Mouse (Mus musculus) heart, adult 18-20 months (tissue): Measurements from ENCODE around the gene Rfx2. TPM values are rescaled to one million over a fixed set of nuclear protein-coding genes. Genes with fewer than 3 reads are reported as not detected.

Experiments
- DNase-seq, 2 experiments: peaks; one replicate each; pipeline ENCODE4 v3.0.0; 2021 to 2022; ENCODE audit warnings: mixed read lengths in 1 of 2
- total RNA-seq, 2 experiments: library from RNA; stranded (reverse); gene quantifications; 2 replicates each; pipeline ENCODE4 v1.2.3; 2021

Gene Rfx2
- total RNA-seq, 2 experiments from 2014 or later, result 2.5 to 3.1 TPM

- DNase-seq, result no peak
These were observed 2.6 kb upstream of the Rfx2 start for GRCm38 (mm10) chr17:56833381-56833780.

- no peak for DNase-seq
These were observed 2.1 kb upstream of the Rfx2 start for GRCm38 (mm10) chr17:56832918-56833317.

- peak; percentile 99 for DNase-seq
These were observed 451 bp upstream of the Rfx2 start for GRCm38 (mm10) chr17:56831111-56831816.

DNA sequence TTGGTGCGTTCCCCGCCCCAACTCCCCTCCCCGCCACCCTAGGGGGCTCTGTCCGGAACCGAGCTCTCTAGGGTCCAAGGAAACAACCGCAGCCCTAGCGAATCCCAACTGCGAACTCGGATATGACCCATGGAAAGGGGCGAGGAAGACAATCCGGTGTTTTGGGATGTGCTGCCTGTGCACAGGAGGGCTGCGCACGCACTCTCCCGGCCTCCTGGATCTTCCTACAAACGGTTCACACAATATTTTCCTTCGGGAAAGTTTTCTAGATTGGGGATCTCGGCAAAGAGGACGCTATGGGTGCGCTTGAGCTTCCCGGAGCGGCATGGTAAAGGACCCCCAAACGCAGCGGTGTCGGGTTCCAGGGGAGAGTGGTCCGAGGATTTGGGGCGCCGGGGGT is 1.0 kb downstream of the Rfx2 start:
- DNase-seq, result peak in 1 of 2 experiments; percentile 48

DNA sequence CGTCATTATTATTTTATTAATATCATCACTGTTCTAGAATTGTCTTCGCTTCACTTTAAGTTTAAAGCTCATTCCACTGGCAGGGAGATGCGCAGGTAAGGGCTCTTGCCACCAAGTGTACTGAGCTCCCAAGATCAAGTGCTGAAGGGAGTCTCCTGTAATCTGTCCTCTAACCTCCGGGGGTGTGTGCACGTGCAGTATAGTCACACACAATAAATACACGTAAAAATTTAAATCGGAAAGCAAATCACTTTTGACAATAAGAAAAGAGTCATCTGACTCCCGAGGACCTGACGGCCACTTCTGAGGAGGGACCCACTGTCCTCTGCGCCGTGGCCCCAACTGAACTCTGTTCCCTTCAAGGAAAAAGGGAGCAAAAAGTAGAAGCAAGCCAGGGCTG is 1.6 kb downstream of the Rfx2 start:
- DNase-seq, result no peak

- no peak for DNase-seq
These were observed 4.1 kb downstream of the Rfx2 start for GRCm38 (mm10) chr17:56826718-56827117.

DNA sequence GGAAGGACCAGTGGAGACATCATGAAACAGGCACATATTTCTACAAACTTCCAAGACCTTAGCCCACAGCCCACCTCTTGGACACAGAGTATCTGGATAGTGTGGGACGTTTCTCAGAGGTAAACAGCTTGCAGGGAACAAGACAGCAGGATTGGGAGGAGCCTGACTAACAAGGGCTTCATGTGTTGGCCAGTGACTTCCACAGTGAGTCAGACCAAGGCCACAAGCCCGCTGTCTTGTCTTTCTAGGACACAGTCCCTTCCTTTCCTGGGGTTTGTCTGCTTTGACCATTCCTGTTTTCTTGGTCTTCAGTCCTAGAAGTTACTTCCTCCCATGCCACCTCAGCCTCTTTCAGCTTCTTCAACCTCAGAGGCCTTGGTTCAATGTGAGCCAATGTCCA is 7.5 kb downstream of the Rfx2 start:
- no peak for DNase-seq

- DNase-seq, result no peak
These were observed 8.4 kb downstream of the Rfx2 start for GRCm38 (mm10) chr17:56822380-56822779.

DNA sequence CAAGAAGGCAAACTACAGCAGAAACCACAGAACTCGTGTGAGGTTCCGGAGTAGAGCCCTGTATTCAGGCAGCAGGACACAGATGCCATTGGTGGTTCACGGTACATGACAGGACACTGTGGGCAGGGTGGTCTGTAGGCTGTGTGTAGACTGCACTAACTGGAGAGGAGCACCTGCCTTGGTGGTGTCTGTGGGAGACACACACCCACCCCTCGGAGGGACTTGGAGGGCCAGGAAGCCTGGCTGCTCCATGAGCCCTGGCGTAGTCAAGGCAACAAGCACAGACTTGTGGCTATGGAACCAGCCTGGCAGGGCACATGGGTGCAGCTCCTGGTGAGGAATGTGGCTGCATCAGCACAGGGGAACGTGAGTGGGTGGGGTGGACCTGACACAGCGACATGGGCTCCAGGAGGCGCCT is 11.1 kb downstream of the Rfx2 start:
- DNase-seq, result no peak

DNA sequence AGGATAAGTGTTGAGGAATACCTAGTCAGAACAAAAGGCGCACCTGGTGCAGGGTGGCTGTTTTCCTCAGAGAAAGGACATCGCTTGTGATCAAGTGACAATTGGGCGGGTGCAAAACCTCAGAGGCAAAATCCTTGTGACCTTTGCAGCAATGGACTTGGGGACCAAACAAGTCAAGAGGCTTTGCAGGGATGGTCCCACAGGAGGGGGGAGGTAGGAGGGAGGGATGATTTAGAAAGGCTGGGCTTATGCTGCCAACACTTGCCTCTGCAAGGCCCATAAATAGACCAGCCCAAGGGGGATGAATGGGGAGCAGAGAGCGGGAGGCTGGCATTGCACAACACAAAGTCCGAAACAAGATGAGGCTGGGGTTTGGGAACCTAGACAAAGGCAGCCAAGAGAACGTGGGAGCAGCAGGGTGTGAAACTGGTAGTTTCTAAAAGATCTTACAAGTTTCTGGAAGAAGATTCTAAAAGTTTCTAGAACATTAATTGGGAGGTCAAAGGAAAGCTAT is 11.7 kb downstream of the Rfx2 start:
- peak in 1 of 2 experiments; percentile 39 for DNase-seq

GRCm38 (mm10) chr17:56818067-56818636 is 12.7 kb downstream of the Rfx2 start:
- no peak for DNase-seq

- peak in 1 of 2 experiments; percentile 38 for DNase-seq
These were observed 15.8 kb downstream of the Rfx2 start for GRCm38 (mm10) chr17:56815057-56815345.

GRCm38 (mm10) chr17:56814316-56815056 is 16.3 kb downstream of the Rfx2 start:
- DNase-seq, result peak; percentile 93 to 94

DNA sequence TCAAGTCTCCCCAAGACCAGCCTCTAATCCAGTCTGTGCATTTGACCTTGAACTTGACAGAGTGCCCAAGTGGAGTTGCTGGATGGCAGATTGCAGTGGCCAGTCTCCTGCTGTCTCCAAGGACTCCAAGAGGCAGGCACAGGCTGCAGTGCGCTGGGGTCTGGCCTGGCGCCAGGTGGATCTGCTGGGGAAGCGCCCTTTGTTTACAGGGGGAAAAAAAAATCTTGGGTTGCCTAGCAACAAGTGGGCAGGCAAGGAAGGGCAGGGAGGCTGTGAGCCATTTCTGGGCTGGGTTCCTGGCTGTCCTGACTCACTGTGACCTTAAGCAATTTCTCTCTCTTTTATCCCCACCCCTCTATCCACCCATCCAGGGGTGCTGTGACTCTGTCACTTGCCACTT is 20.6 kb downstream of the Rfx2 start:
- DNase-seq, result peak; percentile 94 to 95

DNA sequence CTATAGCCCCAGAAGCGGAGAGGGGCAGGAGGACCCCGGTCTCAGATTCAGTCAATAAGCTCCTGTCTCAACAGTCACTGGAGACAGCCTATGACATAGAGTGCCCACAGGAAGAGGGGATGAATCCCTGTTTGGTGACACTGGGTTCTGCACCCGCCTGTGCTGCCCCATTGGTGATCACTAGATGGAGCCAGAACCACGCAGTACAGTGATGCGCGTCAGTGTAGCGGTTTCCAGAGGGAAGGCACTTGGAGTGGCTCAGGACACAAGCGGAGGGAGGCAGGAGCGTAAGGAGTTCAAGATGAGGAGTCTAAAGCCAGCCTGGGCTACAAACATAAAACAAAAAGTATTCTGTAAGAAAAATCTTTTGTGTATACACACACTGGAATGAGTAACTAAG is 22.3 kb downstream of the Rfx2 start:
- peak; percentile 78 to 91 for DNase-seq

- DNase-seq, result no peak
These were observed 25.0 kb downstream of the Rfx2 start for GRCm38 (mm10) chr17:56805784-56806183.

DNA sequence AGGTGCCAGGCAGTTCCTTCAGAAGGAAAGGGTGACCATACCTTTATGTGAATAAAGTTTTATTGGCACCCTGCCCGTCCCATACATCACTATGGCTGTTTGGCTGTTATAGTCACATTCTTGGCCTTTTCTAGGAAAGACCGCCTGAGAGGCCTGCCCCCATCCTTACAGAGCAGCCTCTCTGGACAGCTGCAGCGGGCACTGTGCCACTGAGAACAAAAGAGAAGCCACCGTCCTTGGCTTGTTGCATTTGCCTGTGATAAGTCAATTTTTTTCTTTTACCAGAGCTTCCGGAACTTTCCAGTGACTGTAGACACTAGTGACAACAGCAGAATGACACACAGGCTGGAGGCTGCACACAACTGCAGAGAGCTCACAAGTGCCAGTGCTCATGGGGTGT is 25.9 kb downstream of the Rfx2 start:
- DNase-seq, result no peak

- no peak for DNase-seq
These were observed 28.7 kb downstream of the Rfx2 start for GRCm38 (mm10) chr17:56802065-56802464.

DNA sequence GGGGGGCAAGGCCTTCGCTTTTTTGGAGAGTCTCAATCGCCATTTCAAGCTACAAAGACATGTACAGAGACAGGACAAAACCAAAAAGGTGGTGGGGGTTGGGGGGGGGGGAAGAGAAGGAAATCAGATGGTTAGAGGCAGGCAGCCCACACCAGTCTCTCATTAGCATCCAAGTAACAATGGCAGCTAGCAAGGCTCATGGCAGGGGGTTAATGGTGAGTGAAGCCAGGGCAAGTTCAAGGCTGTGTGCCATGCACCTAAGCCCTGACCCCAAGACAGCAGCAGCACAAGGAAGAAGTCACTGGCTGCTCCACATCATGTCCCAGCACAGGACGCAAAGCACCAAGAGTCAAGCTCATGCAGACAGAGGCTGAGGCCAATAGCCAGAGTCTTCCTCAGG is 31.5 kb downstream of the Rfx2 start:
- no peak for DNase-seq

DNA sequence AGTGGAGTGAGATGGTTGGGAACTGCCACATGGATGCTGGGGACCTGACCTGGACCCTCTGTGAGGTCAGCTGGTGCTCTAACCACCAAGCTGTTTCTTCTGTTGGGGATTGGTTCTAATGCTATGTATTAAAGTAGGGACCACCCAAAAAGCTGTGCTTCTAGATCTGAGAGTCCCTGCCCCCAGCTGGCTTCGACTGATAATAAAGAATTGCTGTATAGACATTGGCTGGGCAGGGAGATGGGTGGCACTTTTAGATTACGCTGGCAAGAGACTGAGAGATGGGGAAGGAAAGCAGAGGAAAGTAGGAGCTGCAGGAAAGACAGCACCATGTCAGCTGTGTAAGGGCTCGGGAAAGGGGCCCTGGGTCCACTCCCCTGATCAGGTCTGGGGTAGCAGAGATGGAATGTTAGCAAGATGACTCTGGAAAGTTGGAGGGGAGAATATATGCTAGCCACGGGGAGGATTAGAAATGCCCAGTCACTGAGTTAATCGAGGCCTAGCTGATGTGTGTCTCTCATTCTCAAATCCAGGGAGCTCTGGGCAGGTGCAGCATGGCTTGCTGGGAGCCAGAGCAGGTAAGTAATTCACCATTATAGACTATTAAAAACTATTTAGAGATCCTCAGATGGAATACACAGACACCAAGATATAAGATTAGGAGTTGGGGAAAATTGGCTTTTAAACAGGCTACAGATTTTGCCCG is 37.0 kb downstream of the Rfx2 start:
- no peak for DNase-seq

- no peak for DNase-seq
These were observed 38.2 kb downstream of the Rfx2 start for GRCm38 (mm10) chr17:56792588-56792987.

DNA sequence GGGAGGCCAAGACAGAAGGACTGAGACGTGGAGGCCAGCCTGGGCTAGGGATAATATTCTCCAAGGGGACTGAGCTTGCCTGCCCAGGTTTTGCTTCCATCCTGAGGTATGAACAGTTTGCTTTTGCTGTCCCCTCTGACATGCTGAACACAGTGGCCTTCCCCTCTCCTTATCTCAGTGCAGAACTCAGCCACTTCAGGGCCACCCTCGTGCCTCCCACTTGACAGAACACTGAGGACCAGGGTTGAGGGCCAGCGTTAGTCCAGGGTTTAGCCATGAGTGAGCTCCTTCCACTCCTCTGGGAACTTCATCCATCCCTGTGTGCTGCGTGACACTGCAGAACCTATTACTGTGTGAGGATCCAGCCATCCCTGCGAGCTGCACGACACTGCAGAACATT is 41.5 kb downstream of the Rfx2 start:
- DNase-seq, result no peak

DNA sequence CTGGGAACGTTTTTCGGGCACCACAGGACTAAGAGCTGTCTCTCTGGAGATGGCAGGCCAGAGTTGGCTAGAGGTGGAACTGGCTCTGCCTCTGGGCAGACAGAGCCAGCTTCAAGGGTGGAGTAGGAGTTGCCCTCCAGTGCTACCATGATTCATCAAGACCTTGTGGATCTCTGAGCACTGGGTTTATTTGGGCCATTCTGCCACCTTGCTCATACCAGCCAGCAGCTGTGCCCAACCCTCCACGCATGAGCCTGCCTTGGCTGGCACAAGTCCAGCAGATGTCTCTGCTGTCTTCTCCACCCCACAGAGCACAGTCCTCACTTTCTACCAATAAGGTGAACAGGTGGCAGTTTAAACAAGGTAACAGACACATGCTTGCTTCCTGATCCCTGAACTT is 41.9 kb downstream of the Rfx2 start:
- DNase-seq, result no peak
